Mouse (Mus musculus) thymus, adult 2 months (tissue): ENCODE measurements around the gene Rapgef3.

Source experiments
- CTCF ChIP-seq: fragments of 200-500 bp; IDR thresholded peaks from 2 replicates; pipeline ENCODE4 v1.5.1; 2012; ENCODE audit warnings: mild to moderate bottlenecking, control low read depth, low read length, moderate library complexity, borderline replicate concordance; ENCODE audit not compliant: control insufficient read depth, poor library complexity, insufficient read depth; ENCODE audit errors: extremely low read depth
- POLR2A ChIP-seq: fragments of 200-500 bp; IDR thresholded peaks from 2 replicates; pipeline ENCODE4 v1.6.1; 2012; ENCODE audit warnings: mild to moderate bottlenecking, low read length, control low read depth, moderate library complexity; ENCODE audit not compliant: control insufficient read depth, poor library complexity, insufficient read depth; ENCODE audit errors: extremely low read depth

GRCm38 (mm10) chr15:97715083-97715482 lies 52.7 kb downstream of the Rapgef3 start:
- TF ChIP-seq POLR2A (no peak), CTCF (no peak)
